Mouse (Mus musculus): ENCODE measurements around the gene Trim17.
"Not testable (repeated sequence)": the region's sequence is repeated elsewhere in the genome, so short reads cannot be mapped to it uniquely, and the experiment has no call there.

The Trim17 gene

GRCm38 (mm10) chr11:58947798-58948528, 6.5 kb upstream of the Trim17 start:
- DNase-seq (ENCODE audit: extremely low spot score, low spot score): no peak

- peak; percentile 73 for DNase-seq (ENCODE audit: extremely low spot score, low spot score)
Observed at GRCm38 (mm10) chr11:58948542-58949479, 5.7 kb upstream of the Trim17 start, which contains the start of gene Hist3h2ba. Gene Hist3h2ba, plus strand, starts transcription at chr11:58948920.

GRCm38 (mm10) chr11:58949480-58950431, 4.7 kb upstream of the Trim17 start:
- DNase-seq (ENCODE audit: extremely low spot score, low spot score): no peak

GRCm38 (mm10) chr11:58951210-58951609, 3.3 kb upstream of the Trim17 start:
- DNase-seq (ENCODE audit: extremely low spot score, low spot score): no peak

GRCm38 (mm10) chr11:58953351-58954169, 925 bp upstream of the Trim17 start:
- peak; percentile 74 for DNase-seq (ENCODE audit: extremely low spot score, low spot score)

- not testable (repeated sequence) for DNase-seq (ENCODE audit: extremely low spot score, low spot score)
Observed at GRCm38 (mm10) chr11:58954170-58954419, 390 bp upstream of the Trim17 start.

GRCm38 (mm10) chr11:58955143-58955867, 820 bp downstream of the Trim17 start:
- no peak for DNase-seq (ENCODE audit: extremely low spot score, low spot score)

GRCm38 (mm10) chr11:58955868-58956257, 1.4 kb downstream of the Trim17 start:
- DNase-seq (ENCODE audit: extremely low spot score, low spot score): no peak

GRCm38 (mm10) chr11:58957226-58957914, 2.9 kb downstream of the Trim17 start:
- DNase-seq (ENCODE audit: extremely low spot score, low spot score): no peak

- DNase-seq (ENCODE audit: extremely low spot score, low spot score): no peak
Observed at GRCm38 (mm10) chr11:58958536-58958935, 4.1 kb downstream of the Trim17 start.

- DNase-seq (ENCODE audit: extremely low spot score, low spot score): no peak
Observed at GRCm38 (mm10) chr11:58959186-58959825, 4.8 kb downstream of the Trim17 start.

GRCm38 (mm10) chr11:58959921-58960465, 5.5 kb downstream of the Trim17 start:
- peak; percentile 81 for DNase-seq (ENCODE audit: extremely low spot score, low spot score)

GRCm38 (mm10) chr11:58961364-58962177, 7.1 kb downstream of the Trim17 start:
- DNase-seq (ENCODE audit: extremely low spot score, low spot score): no peak

GRCm38 (mm10) chr11:58963543-58963942, 9.1 kb downstream of the Trim17 start:
- DNase-seq (ENCODE audit: extremely low spot score, low spot score): no peak

- DNase-seq (ENCODE audit: extremely low spot score, low spot score): no peak
Observed at GRCm38 (mm10) chr11:58964216-58964615, 9.7 kb downstream of the Trim17 start.

- no peak for DNase-seq (ENCODE audit: extremely low spot score, low spot score)
Observed at GRCm38 (mm10) chr11:58965001-58965760, 10.7 kb downstream of the Trim17 start.

- no peak for DNase-seq (ENCODE audit: extremely low spot score, low spot score)
Observed at GRCm38 (mm10) chr11:58967346-58967745, 12.9 kb downstream of the Trim17 start.

Measured in neural tube, embryonic 10.5 days (tissue).